Mouse (Mus musculus): Measurements from ENCODE around the gene Exd2. TPM values are rescaled to one million over a fixed set of nuclear protein-coding genes. Genes with fewer than 3 reads are reported as not detected.

Gene Exd2
- polyA plus RNA-seq, 1 experiment from 2014 or later = 42.8 TPM

GRCm38 (mm10) chr12:80549646-80550045, 86.8 kb downstream of the Exd2 start:
- Histone ChIP-seq H3K4me1 (ENCODE audit: control insufficient read depth, insufficient read depth, low read length) (peaks cover 9% of the 10 kb centered on the region), H3K9ac (ENCODE audit: low read length) (no peak overlapping the region), H3K27me3 (ENCODE audit: control insufficient read depth, insufficient read depth, low read length) (no peaks in the 10 kb centered on the region), H3K4me2 (ENCODE audit: low read depth) (no peak overlapping the region), H3K4me3 (ENCODE audit: low read depth, low read length) (no peak overlapping the region), H3K27ac (ENCODE audit: low read depth, low read length) (no peak overlapping the region), H3K9me3 (ENCODE audit: control insufficient read depth, low read length) (no peaks in the 10 kb centered on the region), H3K36me3 (ENCODE audit: control insufficient read depth, insufficient read depth, low read length) (no peaks in the 10 kb centered on the region)
- DNase-seq (ENCODE audit: low spot score) (no peak), ATAC-seq (ENCODE audit: insufficient read depth, low FRiP score, low TSS enrichment) (no peak)
- WGBS = 70% methylated on average over 11 of the region's 11 CpGs

Other genes starting within 250 kb of the Exd2 start
- 20.6 and 26.4 TPM in 2 replicates for gene Actn1, start 202.7 kb upstream of the Exd2 start, polyA plus RNA-seq (2014; fragmentation: Nextera tagmentation; extraction: Ambion mirVana)
- gene Dcaf5, start 26.5 kb upstream of the Exd2 start, polyA plus RNA-seq (2014; fragmentation: Nextera tagmentation; extraction: Ambion mirVana) = 13.6 and 14.2 TPM in 2 replicates
- 7.5 and 10.3 TPM in 2 replicates for gene Galnt16, start 55.2 kb downstream of the Exd2 start, polyA plus RNA-seq (2014; fragmentation: Nextera tagmentation; extraction: Ambion mirVana)
- 31.2 and 31.6 TPM in 2 replicates for gene Slc39a9, start 180.8 kb downstream of the Exd2 start, polyA plus RNA-seq (2014; fragmentation: Nextera tagmentation; extraction: Ambion mirVana)
- gene Erh, start 181.2 kb downstream of the Exd2 start, polyA plus RNA-seq (2014; fragmentation: Nextera tagmentation; extraction: Ambion mirVana) = 335 and 346 TPM in 2 replicates
- gene Plekhd1, start 229.5 kb downstream of the Exd2 start, polyA plus RNA-seq (2014; fragmentation: Nextera tagmentation; extraction: Ambion mirVana) = 1.3 and 1.5 TPM in 2 replicates